Mouse (Mus musculus): ENCODE data around the gene Dusp1. TPM values are rescaled to one million over a fixed set of nuclear protein-coding genes. Genes with fewer than 3 reads are reported as not detected.

The Dusp1 gene
- total and polyA plus RNA-seq, 3 experiments: 33.5 to 80.9 (median 67.7) TPM

DNA sequence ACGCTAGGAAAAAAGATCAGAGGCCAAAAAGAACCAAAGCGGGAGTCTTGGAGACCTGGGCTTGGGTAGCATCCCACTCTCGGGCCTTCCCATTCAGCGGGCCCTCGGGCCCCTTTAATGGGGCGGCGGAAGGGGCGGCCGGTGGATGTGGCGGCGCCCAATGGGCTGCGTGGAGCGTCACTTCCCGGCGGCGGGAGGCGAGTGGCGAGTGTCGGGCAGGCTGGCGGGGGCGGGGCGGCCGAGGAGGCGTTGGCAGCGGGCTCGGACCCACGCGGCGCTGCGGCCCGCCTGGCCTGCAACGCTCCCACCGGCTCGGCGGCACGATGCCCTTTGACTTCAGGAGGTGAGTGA lies 663 bp downstream of the Dusp1 start, which contains the start of gene Ergic1:
TSS of gene Ergic1 (plus strand) at position 200 of the 351 bp plus-strand sequence.
- peak; percentile 96 for DNase-seq

DNA sequence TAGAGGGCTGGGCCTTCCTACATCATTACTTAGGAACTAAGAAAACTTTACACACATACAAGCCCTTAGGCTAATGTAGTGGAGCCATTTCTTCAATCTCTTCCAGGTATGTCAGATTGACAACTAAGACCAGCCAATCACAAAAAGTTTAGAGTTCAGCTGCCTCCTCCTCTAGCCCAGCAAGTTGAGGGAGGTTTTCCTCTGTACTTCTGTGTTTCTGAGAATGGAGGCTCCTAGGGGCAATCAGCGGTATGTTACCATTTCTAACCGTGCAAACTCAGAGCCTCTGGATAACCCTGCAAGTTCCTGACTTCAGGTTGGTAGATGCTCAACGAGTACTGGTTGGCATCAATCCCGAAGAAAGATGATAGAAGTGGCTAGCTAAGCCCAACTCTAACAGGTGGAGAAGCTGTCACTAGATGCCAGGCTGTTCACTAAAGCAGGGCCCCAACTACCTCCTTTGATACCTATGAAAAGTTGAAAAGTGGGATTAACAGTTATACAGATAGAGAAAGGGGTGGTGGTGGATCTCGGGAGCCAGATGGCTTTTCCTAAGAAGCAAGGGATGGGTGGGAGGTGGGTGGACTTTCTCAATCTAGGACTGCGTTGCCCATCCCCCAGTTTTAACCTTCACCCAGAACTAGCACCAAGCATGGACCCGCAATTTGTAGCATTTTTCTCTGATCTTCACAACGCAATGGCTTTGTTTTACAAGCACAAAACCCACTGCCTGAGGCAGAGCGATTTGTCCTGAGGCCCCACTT lies 1.2 kb downstream of the Dusp1 start:
- DNase-seq: no peak

DNA sequence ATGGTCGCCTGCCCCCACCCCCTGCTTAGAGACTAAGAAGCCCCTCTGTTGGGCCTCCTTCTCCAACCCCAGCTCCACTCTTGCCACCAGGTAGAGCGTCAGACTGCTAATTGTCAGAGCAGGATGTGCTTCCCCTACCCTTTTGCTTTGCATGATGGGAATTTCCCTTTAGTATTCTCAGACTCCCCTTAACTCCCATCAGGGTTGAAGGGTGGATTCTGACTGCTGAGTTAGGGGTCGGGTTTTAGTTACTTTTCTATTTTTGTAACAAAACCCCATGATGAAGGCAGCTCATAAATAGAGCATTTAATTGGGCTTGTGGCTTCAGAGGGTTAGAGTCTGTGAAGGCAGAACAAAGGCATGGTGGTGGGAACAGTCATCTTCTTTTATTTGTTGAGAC lies 8.9 kb downstream of the Dusp1 start:
- no peak for DNase-seq

DNA sequence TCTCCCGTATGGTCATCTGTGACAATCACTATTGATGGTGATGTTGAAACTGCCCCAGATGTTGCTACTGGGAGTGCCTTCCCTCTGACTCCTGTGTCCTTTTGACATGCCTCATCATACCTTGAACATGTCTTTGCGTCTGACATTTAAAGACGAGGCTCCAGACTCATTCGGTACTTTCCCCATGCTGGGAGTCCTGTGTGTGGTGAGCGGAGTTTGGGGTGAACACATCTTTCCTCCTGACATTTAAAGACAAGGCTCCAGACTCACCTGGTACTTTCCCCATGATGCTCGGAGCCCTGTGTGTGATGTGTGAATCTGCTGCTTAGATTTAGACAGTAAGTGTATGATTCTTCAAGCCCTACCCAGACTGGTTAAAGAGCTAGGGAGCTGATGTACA lies 10.8 kb downstream of the Dusp1 start:
- DNase-seq: no peak

DNA sequence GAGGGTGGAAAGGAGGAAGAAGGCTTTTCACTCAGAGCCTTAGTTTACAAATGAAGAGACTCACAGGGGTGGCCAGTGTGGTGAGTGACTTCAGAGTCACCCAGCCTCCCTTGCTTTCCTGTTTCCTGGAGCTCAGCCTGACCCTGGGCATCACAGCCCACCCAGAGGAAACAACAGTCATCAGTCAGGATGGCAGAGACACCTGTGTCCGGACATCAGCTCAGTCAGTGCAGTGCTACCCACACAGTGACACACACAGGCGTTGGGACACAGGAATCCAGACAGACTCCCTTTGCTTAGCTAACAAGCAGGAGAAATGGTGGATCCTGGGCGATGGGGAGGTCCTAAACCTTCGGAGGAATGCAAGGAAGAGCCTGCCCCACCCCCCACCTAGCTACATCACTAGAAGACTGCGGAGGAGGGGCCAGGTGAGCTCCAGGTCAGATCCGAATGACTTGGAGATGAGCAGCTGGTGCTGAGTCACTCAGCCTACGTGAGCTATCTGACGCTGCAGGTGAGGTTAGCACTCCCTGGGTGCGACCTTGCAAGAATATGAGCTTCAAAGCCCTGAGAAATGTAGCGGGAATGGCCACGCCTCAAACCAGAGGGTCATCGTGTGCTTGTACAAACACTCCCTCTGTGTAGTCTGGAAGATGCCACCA lies 12.6 kb downstream of the Dusp1 start:
- DNase-seq: no peak

DNA sequence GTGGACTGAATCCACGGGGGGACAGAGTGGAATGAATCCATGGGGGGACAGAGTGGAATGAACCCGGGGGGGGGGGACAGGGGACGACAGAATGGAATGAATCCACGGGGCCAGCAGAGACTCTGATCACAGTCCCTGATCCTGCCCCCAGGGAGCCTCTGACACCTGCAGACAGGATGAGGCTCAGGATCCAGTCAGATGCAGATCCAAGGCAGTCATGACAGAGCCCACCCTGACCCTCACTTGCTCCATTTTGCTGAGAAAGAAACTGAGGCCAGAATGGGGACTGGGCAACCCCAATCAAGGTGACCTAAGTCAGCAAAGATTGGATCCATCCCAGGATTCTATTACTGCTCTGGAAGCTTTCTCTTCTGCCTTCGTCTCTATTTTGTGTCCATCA lies 13.4 kb downstream of the Dusp1 start:
- DNase-seq: no peak

DNA sequence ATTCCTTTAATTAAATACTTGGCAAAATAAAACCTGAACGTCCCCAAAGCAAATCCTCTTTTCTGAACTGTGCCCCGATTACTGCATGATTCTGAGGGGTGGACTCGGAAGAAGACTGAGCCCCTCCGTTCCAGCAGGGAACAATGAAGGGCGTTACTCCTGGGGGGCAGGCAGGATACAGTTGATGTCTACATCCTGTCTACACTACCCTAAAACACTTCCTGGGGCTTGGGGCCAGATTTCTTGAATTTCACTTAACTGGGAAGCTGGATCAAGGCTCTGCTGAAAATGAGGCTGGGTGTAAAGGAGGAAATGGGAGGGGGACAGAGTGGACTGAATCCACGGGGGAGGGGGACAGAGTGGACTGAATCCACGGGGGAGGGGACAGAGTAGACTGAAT lies 14.2 kb downstream of the Dusp1 start:
- DNase-seq: peak; percentile 49

DNA sequence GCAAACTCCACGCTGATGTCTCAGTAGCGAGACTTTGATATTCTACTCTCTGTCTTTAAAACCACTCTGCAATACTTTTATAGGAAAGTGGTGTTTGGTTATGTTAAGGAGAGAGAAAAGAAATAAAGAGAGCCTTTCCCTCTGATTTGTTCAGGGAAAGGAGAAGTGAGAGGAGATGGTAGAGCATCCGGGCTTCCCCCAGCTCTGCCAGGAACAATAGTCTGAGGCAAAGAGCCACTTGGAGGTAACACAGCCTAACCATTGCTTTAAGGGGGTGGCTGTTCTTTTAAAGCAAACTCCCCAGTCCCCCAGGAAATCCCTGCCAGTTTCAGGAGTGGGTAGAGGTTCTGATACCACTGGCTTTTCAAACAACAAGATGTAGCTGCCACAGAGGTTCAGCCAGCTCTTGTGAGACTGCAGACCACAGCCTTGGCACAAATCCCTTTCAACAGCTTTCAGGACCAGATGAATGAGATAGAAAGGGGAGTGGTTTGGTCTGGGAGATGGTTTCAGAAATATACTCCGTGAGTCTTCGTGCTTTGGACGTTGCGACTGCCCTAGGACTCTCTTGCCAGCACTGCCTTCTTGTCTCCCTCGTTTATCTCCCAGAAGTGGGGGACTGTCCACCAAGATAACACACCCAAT lies 17.5 kb downstream of the Dusp1 start:
- no peak for DNase-seq

DNA sequence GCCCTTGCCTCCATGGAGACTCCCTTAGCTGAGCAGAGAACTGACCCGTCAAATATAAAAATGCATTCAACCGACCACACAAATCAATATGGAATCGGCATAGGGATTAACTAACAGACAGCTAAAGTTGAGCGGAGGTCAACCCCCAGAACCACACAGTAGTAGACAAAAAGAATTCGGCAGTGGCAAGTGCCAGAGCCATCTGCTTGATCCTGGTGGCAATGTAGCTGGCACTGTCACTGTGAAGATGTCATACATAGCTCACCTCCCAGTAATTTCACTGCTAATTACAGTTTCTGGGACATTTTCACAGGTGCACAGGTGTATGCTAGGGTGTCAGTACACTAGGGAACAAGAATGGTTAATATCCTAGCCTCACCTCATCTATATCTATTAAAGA lies 21.8 kb downstream of the Dusp1 start:
- no peak for DNase-seq

DNA sequence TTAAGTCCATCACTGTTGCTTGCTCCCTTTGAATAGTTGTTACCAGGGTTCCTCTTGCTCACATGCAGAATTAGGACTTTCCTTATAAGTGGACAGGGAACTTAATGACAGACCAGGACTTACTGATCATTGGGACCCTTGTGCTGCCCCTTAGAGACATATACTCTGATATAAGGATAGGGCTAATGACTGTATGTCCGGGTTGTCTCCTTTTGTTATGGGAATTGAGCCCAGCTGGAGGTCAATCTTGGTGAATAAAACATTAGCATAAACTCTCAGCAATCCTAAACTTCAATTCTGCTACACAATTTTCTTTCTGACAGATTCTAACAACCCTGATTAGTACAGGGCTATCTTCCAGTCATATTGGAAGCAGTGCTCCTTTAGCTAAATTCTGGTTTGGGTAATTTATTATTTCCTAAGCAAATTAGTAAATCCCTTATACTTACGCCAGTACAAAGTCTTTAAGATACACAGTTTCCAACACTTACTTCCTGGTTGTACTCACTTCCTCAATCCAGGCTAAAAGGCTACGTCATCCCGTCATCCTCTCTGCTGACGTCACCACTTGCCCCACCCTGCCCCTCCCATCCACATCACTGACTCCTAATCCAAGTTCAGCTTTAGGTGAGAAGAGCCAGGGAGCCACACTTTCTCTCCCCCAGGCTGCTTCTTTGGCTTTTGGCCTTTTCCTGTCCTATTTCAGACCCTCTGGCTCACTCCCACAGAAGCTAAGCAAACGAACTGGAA lies 24.0 kb downstream of the Dusp1 start:
- DNase-seq: no peak

DNA sequence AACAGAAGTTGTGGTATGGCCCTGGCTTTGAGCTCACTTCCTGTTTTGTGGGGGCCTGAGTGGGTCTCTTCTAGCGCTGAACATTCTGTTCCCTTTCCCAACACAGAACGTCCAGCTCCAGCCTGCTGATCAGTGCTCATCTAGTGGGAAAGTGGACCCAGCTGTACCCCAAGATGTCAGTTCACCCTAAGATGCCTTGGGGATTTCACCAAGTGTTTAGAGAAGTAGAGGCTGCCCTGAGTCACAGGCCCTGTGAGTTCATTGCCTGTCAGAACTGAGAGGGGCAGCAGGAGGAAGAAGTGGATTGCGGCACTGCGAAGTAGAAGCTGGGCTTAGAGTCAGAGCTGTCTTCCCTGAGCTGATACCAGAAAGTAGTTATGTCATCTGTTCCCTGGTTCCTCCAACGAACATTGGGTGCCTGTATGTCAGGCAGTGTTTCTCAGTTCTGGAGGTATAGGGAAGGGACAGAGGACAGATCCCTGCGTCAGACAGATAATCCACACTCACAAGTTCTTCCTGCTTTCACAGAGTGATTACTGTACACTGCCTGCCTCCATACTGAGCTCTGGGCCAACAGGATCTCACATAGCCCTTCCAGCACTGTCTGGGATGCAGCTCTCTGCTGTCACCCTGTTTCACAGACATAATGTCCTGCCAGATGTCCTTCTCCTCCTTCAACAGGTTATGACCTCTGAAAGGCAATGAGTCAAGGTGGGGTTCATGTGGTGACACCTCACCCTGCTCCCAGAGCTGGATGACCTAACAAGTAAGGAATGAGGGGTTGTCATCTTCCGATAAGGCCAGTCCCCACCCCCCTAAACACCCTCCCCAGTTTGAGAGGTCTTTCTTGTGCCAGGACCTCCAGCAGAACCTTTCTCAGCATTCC lies 26.4 kb downstream of the Dusp1 start:
- DNase-seq: no peak

DNA sequence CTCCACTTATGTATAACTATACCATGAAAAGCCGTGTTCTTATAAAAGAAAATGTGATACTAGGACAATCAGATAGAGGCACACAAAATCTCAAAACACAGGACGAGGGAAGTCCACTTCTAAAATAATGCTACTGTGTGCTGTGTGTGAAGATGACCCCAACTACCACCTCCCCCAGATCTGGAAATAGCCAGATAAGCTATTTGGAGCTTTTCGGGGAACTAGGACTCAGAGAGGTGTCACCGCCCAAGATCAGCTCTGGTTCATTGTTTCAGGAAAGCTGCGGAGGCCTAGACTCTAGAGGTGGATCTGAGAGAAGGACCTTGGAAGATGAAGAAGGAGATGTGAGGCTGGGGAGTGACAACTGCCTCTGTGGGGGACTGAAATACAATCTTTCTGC lies 27.2 kb downstream of the Dusp1 start:
- DNase-seq: no peak

DNA sequence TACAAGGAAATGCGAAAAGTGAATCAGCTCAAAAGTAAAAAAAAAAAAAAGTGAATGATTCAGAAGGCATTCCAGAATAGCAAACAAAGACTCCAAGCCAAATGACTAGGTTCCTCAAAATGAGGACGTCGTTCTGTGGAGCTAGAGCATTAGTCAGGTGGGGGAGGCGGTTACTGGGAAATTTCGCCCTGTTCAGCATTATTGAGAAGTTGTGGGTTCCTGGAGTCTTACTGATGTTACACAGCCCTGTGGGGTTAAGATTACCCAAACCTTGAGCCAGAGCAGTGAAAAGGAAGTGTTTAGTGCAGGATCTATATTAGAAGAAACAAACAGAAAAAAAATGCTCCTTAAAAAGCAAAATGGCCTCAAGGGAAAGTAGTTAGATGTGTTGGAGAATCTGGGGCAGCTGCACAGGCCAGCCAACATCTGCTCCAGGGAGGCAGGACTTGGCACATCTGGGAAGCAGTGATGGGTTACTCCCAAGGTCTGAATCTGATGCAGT lies 28.0 kb downstream of the Dusp1 start:
- peak; percentile 61 for DNase-seq

DNA sequence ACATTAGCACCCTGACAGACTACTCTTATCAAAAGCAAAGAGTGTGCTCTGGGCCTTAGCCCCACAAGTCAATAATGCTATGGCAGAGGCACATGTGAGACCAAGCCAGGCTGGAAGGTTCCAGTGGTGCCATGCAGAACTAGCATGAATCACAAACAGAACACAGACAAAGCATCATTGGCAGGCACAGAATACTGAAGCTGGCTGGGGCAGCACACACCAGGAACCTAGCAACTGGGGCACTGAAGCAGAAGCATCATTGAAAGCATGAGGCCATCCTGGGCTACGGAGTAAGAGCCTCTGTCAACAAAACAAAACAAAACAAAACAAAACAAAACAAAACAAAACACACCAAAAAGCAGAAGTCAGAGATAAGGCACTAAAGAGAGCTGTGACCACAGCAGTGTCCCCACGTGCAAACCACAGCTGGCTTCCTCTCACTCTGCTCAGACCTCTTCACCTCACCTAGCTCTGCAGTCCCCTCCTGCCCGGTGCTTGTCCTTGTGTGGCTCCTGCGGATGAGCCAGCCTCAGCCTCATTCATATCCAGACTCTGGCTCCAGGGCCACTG lies 29.4 kb downstream of the Dusp1 start:
- no peak for DNase-seq

DNA sequence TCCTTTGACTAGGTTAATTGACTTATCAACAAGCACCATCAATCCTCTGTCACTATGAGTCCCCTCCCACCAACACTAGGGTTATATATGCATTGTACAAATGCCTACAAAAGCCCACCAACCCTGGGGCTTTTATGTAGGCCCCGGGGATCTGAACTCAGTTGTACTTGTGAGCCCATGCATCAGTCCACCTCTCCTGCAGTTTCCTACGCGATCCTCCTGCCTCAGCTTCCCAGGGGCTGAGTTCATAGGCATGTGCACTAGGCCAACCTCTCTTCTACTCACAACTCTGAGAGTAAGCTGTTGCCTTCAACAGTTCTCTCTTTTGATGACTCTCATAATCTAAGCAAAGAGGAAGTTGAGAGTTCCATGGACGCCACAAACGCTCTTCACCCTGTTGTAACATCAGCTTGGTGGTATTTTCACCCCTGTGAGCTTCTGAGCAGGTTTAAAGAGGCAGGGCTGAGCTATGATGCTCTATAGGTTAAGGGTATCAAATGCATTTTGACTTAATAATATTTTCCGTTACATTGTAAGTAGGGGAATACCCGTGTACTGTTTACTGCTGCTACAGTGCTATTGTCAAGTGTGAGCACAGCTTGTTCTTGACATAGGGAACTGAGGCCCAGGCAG lies 30.4 kb downstream of the Dusp1 start:
- DNase-seq: no peak

DNA sequence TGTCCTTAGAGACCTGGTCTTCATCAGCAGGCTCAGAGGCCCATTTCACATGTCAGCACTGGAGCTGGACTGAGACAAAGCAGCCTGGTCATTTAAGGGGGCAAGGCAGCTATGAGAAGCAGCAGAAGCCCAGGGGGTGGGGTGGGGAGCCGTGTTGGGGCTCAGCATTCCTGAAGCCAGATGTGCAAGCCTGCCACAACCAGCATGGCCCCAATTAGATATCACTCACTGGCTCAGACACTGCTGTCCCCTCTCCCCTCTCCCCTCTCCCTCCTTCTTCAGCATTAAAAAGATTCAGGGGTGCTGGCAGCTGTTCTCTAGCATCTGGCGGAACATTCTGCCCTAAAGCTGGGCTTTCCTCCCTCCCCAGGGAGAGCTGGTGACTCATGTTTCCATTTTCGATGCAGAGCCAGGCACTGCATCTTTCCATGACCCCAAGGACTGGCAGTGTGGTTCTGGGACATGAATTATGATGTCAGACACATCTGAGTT lies 31.3 kb downstream of the Dusp1 start:
- peak; percentile 84 for DNase-seq

DNA sequence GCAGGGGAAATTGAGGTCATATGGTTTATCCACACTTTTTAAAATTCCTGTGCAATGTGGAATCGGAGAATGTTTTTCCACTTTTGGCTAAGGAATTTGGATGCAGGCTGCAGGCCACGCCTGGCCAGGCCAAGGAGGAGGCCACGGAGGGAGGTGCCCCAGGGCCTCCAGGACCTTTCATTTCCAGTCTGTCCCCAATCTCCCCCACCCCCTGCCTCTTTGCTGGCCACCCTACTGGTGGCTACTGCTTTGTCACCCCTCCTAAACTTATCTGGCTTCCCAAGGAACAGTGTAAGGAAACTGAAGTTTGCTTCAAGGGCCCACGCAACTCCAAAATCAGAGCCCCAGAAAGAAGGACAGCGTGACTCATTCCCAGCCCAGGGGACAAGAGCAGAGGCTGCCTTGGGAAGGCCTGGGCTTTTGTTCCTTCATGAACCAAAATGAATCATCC lies 32.1 kb downstream of the Dusp1 start:
- peak; percentile 79 for DNase-seq

DNA sequence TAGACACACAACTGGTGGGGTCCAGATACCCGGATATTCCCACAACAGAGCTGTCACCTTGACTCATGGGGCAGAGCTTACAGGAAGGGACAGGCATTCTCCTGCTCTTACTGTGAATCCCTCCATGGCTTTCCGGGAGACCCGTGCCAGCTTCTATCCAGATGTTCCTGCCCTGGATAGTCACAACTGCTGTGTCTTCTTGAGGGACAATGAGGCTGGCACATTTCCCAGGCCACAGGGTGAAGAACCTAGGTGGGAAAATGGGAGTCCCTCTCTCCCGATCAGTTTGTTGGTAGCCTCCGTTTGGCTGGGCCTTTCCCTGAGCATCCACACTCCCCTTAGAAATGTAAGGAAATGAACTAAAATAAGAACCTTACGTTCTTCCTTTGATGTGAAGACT lies 33.2 kb downstream of the Dusp1 start:
- no peak for DNase-seq

DNA sequence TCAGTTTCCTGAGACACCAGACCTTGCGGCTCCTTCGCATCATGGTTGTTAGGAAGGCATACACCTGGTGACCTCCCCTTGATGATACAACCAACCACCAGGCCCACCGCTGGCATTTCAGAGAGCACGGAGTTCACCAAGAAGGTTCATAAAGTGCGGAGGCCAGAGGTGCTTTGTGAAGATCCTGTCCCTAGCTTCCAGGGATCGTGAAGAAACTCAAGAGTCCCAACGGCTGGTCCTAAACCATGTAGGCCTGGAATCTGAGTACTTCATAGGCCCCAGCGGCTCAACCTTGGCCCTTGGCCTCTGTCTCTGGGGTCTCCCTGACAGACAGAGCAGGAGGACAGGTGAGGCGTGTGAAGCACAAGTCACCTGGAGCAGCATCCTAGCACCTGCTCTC lies 34.6 kb downstream of the Dusp1 start:
- no peak for DNase-seq

DNA sequence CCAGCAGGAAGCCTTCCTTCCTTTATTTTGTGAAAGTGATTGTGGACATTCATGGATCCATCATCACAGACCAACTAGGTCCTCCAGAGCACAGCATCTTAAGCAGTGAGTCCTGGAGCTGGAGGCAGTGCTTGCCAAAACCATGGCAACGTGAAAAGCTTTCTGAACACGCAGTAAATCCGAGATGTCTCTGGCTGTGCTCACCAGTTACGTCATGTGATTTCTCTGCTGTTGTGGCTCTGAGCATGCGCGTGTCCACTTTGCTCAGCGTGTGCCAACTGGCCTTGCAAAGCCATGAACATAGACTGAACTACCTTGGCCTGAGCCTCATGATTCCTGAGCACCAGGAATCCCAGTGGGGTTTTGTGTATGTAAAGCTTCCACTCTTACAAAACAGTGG lies 36.6 kb downstream of the Dusp1 start:
- DNase-seq: peak; percentile 76
